Mouse (Mus musculus) bone marrow macrophage, adult 2 months (primary cell): ENCODE data around the gene Fbxl15.

Source experiments
- CTCF ChIP-seq: IDR thresholded peaks from 2 replicates; pipeline ENCODE4 v1.5.1; 2012; ENCODE audit warnings: low read depth, mild to moderate bottlenecking, low read length, moderate library complexity
- POLR2A ChIP-seq: IDR thresholded peaks from 2 replicates; pipeline ENCODE4 v1.6.1; 2012; ENCODE audit warnings: mild to moderate bottlenecking, low read depth, low read length, borderline replicate concordance

DNA sequence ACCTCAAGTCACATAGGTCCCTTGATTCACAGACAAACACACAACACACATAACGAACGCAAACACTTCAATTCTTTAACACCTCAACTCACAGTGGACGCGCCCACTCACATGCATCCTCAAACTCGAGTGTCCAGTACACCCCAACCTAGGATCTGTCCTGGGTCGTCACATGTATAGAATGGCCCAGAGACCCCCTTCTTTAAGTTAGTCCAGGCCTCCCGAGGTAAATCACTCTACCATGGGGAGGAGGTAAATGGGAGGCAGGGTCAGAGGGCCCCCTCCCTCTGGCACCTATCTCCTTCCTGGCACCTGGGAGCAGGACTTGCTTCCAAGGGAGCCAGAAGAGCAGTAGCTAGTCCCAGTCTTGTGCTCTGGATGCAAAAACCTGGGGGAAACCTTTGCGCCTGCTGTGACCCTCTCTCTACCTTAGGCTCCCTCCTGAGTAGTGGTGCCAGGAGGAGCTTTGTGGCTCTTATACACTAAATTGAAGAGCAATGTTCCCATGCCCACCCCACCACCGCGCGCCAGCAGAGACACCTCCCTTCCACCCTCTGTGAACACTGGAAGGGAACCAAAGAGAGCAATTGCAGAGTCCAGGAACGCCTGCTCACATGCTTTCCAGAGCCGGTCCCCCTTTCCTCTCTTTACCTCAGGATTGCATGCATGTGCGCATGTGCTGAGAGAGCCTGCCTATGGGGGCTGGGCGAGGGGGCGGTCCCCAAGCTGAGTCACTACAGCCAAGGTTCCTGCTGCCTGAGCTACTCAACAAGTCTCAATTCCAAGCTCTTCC is 9.2 kb upstream of the Fbxl15 start:
- TF ChIP-seq CTCF (no peak), POLR2A (no peak)
